In genomic region chr16:24425816-24426215, GRCm38 (mm10) we compare ENCODE assay signal across 17 mouse cellular contexts. TPM values are rescaled to one million over a fixed set of nuclear protein-coding genes. Genes with fewer than 3 reads are reported as not detected.
DNase-seq lines count a peak whose midpoint lies in the region; ATAC-seq and TF ChIP-seq lines count a peak whose summit lies in the region.
"Had no signal": no experiment of that assay in that cellular context is flagged by ENCODE, and none has a peak within 500 bp of the region (broad histone marks: within the 10 kb centered on the region; RNA-seq: fewer than 3 reads in every experiment).

No protein-coding gene starts in this region.

- no peaks in the 10 kb centered on the region for H3K9me3 ChIP-seq in heart, postnatal 0 days (replicated peaks; ENCODE audit: control insufficient read depth, low read length)
- H3K9me3 ChIP-seq in ES-E14 (ENCODE audit: control insufficient read depth, insufficient read depth, low read depth, low read length) = no peaks in the 10 kb centered on the region
- H3K9me3 ChIP-seq: embryonic facial prominence, embryonic 12.5 days; limb, embryonic 10.5 days; liver, embryonic 12.5 days; lung, embryonic 15.5 days; midbrain, embryonic 15.5 days had no signal

- H3K36me3 ChIP-seq in heart, postnatal 0 days (replicated peaks; ENCODE audit: control insufficient read depth, insufficient read depth, low read length) = no peaks in the 10 kb centered on the region
- H3K36me3 ChIP-seq in ES-E14 (ENCODE audit: control insufficient read depth, insufficient read depth, low read length, poor library complexity, severe bottlenecking) = no peaks in the 10 kb centered on the region
- H3K36me3 ChIP-seq: embryonic facial prominence, embryonic 12.5 days; limb, embryonic 10.5 days; liver, embryonic 12.5 days; lung, embryonic 15.5 days; midbrain, embryonic 15.5 days had no signal

- H3K4me1 ChIP-seq in heart, postnatal 0 days (ENCODE audit: control insufficient read depth, insufficient read depth) = peaks cover 68% of the 10 kb centered on the region
- H3K4me1 ChIP-seq in ES-E14 (ENCODE audit: control insufficient read depth in 2 of 2, insufficient read depth in 2 of 2, low read length in 2 of 2, poor library complexity in 1 of 2) = 0 out of 4 replicates have a peak, but pooled peaks cover 0 to 3% of the 10 kb centered on the region in 2 experiments
- H3K4me1 ChIP-seq: liver, embryonic 12.5 days had no signal

- in situ Hi-C loops in ES-E14 (cut with MboI; ENCODE audit: low sequenced_read_pairs in 2 of 2, unreplicated experiment in 2 of 2) = no loop called here

- ATAC-seq in heart, postnatal 0 days (ENCODE audit: insufficient read depth, low read depth) = peak; percentile 65
- ATAC-seq: liver, embryonic 12.5 days; midbrain, embryonic 15.5 days had no signal

- TF ChIP-seq CTCF in heart, postnatal 0 days (IDR thresholded peaks at IDR 0.05; ENCODE audit: low read depth) = no peak

- TF ChIP-seq EP300 in heart, postnatal 0 days (IDR thresholded peaks at IDR 0.05; ENCODE audit: low read depth) = no peak

- no peak overlapping the region for H3K4me2 ChIP-seq in heart, postnatal 0 days (ENCODE audit: low read depth, low read length)
- H3K4me2 ChIP-seq: embryonic facial prominence, embryonic 12.5 days; liver, embryonic 12.5 days; lung, embryonic 15.5 days; midbrain, embryonic 15.5 days had no signal

- peak overlapping the region; percentile 71 for H3K27ac ChIP-seq in heart, postnatal 0 days (ENCODE audit: low read depth)
- no peak overlapping the region for H3K27ac ChIP-seq in ES-E14 (ENCODE audit: insufficient read depth, low read depth, low read length, poor library complexity, severe bottlenecking)
- H3K27ac ChIP-seq: embryonic facial prominence, embryonic 12.5 days; kidney, postnatal 0 days; limb, embryonic 10.5 days; liver, embryonic 12.5 days; lung, embryonic 15.5 days; midbrain, embryonic 15.5 days had no signal

- H3K9ac ChIP-seq in heart, postnatal 0 days (replicated peaks; ENCODE audit: low read depth, low read length) = no peak overlapping the region
- no peak overlapping the region for H3K9ac ChIP-seq in ES-E14 (ENCODE audit: insufficient read depth, low read depth, low read length, poor library complexity, severe bottlenecking)
- H3K9ac ChIP-seq: embryonic facial prominence, embryonic 12.5 days; liver, embryonic 12.5 days; lung, embryonic 15.5 days; midbrain, embryonic 15.5 days had no signal

- H3K27me3 ChIP-seq in heart, postnatal 0 days (ENCODE audit: control insufficient read depth, insufficient read depth, low read length) = no peaks in the 10 kb centered on the region
- H3K27me3 ChIP-seq: embryonic facial prominence, embryonic 12.5 days; liver, embryonic 12.5 days; lung, embryonic 15.5 days; midbrain, embryonic 15.5 days had no signal

- WGBS in heart, postnatal 0 days = 12% methylated on average over 3 of the region's 3 CpGs

- no peak overlapping the region for H3K4me3 ChIP-seq in heart, postnatal 0 days (ENCODE audit: low read depth, low read length)
- no peak overlapping the region for H3K4me3 ChIP-seq in ES-E14 (ENCODE audit: insufficient read depth in 1 of 2, low read depth in 1 of 2, low read length in 2 of 2, poor library complexity in 1 of 2, severe bottlenecking in 1 of 2)
- H3K4me3 ChIP-seq: embryonic facial prominence, embryonic 12.5 days; limb, embryonic 10.5 days; liver, embryonic 12.5 days; lung, embryonic 15.5 days; midbrain, embryonic 15.5 days had no signal

- DNase-seq in heart, postnatal 0 days (ENCODE audit: low spot score) = peak; percentile 78
- no peak for DNase-seq in heart, adult 8-10 months (ENCODE audit: low spot score)
- DNase-seq in CD4-positive, CD25-positive, alpha-beta regulatory T cell, adult 2 months (ENCODE audit: low read depth, low spot score) = peak; percentile 34
- DNase-seq in ES-E14 (ENCODE audit: low read depth, low spot score) = no peak
- peak; percentile 9 for DNase-seq in naive thymus-derived CD4-positive, alpha-beta T cell, adult 2 months (ENCODE audit: low read depth)
- DNase-seq in left cerebral cortex, adult 9 months (ENCODE audit: low spot score in 2 of 2) = no peak
- DNase-seq in testis, postnatal 10 days (ENCODE audit: low spot score) = no peak
- DNase-seq: adrenal gland, postnatal 25 days; cerebellum, adult 2 months; gastrocnemius, postnatal 25 days; retina, postnatal 1 day had no signal

TF ChIP-seq in ES-E14, 5 proteins besides CTCF, POLR2A, EP300 and RAD21:
- TF ChIP-seq HCFC1 (IDR thresholded peaks at IDR 0.05; ENCODE audit: borderline replicate concordance, insufficient read depth, low read length) (no peak), MAFK (IDR thresholded peaks at IDR 0.05; ENCODE audit: insufficient read depth, low read depth, low read length) (peak; percentile 74)

RNA-seq across cellular contexts. Expression of gene Lpp, which starts 32.5 kb away (rescaled TPM):
- total RNA-seq in heart, postnatal 0 days (2014; rRNA removed; ENCODE audit: low replicate concordance) = 56.2 and 77.4 TPM in 2 replicates
- polyA plus RNA-seq in heart, postnatal 0 days (2015; fragmentation: Nextera tagmentation; extraction: Ambion mirVana) = 28.7 and 32.1 TPM in 2 replicates
- 10 to 100 TPM; 21.5 to 24.7 (median 23.3) TPM for total RNA-seq in heart, adult 8-10 months (2022)
- total RNA-seq in ES-E14 (2012; rRNA removed) = 23.4 and 31.4 TPM in 2 replicates

Comparison
In these comparisons a context has a peak if more than half of its experiments do, and no peak if none do; other contexts are left out.
1. DNase-seq: peak in heart, postnatal 0 days (single experiment), CD4-positive, CD25-positive, alpha-beta regulatory T cell, adult 2 months (single experiment) and naive thymus-derived CD4-positive, alpha-beta T cell, adult 2 months (single experiment); none in heart, adult 8-10 months (single experiment), ES-E14 (single experiment), left cerebral cortex, adult 9 months (0 of 2) and testis, postnatal 10 days (single experiment).